ENCODE assay signal across 10 mouse cellular contexts in genomic region chr15:79368861-79369440, GRCm38 (mm10). TPM values are rescaled to one million over a fixed set of nuclear protein-coding genes. Genes with fewer than 3 reads are reported as not detected.
DNase-seq lines count a peak whose midpoint lies in the region; ATAC-seq and TF ChIP-seq lines count a peak whose summit lies in the region.
"Had no signal": no experiment of that assay in that cellular context is flagged by ENCODE, and none has a peak within 500 bp of the region (broad histone marks: within the 10 kb centered on the region; RNA-seq: fewer than 3 reads in every experiment).

No protein-coding gene starts in this region.

- no peaks in the 10 kb centered on the region for H3K27me3 ChIP-seq in kidney, adult 2 months (replicated peaks; ENCODE audit: control insufficient read depth, insufficient read depth, low read length)
- no peaks in the 10 kb centered on the region for H3K27me3 ChIP-seq in embryonic facial prominence, embryonic 12.5 days
- no peaks in the 10 kb centered on the region for H3K27me3 ChIP-seq in hindbrain, embryonic 13.5 days
- H3K27me3 ChIP-seq in lung, embryonic 16.5 days (ENCODE audit: control insufficient read depth, insufficient read depth, low read depth, low read length), result no peaks in the 10 kb centered on the region
- no peaks in the 10 kb centered on the region for H3K27me3 ChIP-seq in cerebellum, adult 2 months (ENCODE audit: control insufficient read depth, insufficient read depth, low read length)
- H3K27me3 ChIP-seq: midbrain, embryonic 13.5 days had no signal

- peak; percentile 48 for DNase-seq in kidney, adult 2 months
- DNase-seq in kidney, postnatal 4 days, result no peak
- no peak for DNase-seq in adrenal gland, adult (ENCODE audit: inconsistent age in 2 of 2, low spot score in 1 of 2)
- DNase-seq in cerebellum, adult 2 months, result no peak
- no peak for DNase-seq in right cerebral cortex, postnatal 25 days
- DNase-seq: cerebellum, postnatal 36 days had no signal

- no peaks in the 10 kb centered on the region for H3K9me3 ChIP-seq in embryonic facial prominence, embryonic 12.5 days
- H3K9me3 ChIP-seq in hindbrain, embryonic 13.5 days, result no peaks in the 10 kb centered on the region
- no peaks in the 10 kb centered on the region for H3K9me3 ChIP-seq in lung, embryonic 16.5 days (ENCODE audit: control insufficient read depth, low read length)
- H3K9me3 ChIP-seq: midbrain, embryonic 13.5 days had no signal

- no peak overlapping the region for H3K4me3 ChIP-seq in kidney, adult 2 months (ENCODE audit: insufficient read depth, low read depth, low read length)
- H3K4me3 ChIP-seq in embryonic facial prominence, embryonic 12.5 days, result no peak overlapping the region
- H3K4me3 ChIP-seq in hindbrain, embryonic 13.5 days, result no peak overlapping the region
- no peak overlapping the region; the same call in 1 of the 2 replicates for H3K4me3 ChIP-seq in lung, embryonic 16.5 days (ENCODE audit: low read length)
- H3K4me3 ChIP-seq in cerebellum, adult 2 months (replicated peaks; ENCODE audit: insufficient read depth, low read depth, low read length), result no peak overlapping the region
- H3K4me3 ChIP-seq: midbrain, embryonic 13.5 days had no signal

- WGBS in kidney, adult 2 months, result 64% methylated on average over 8 of the region's 8 CpGs
- 77% methylated on average over 8 of the region's 8 CpGs for WGBS in embryonic facial prominence, embryonic 12.5 days
- 84% methylated on average over 8 of the region's 8 CpGs for WGBS in hindbrain, embryonic 13.5 days
- 38% methylated on average over 8 of the region's 8 CpGs for WGBS in lung, embryonic 16.5 days
- 83% methylated on average over 8 of the region's 8 CpGs for WGBS in cerebellum, adult 2 months

- H3K27ac ChIP-seq in kidney, adult 2 months (ENCODE audit: insufficient read depth, low read depth, low read length), result peak overlapping the region; percentile 72
- H3K27ac ChIP-seq in embryonic facial prominence, embryonic 12.5 days, result 0 out of 2 replicates have a peak overlapping the region, but pooled peaks have one; percentile 30
- H3K27ac ChIP-seq in hindbrain, embryonic 13.5 days, result peak overlapping the region; percentile 50
- H3K27ac ChIP-seq in lung, embryonic 16.5 days (ENCODE audit: low read length), result peak overlapping the region; percentile 96
- no peak overlapping the region for H3K27ac ChIP-seq in cerebellum, adult 2 months (ENCODE audit: insufficient read depth, low read length)

- no peak overlapping the region for H3K4me2 ChIP-seq in embryonic facial prominence, embryonic 12.5 days (replicated peaks)
- H3K4me2 ChIP-seq in hindbrain, embryonic 13.5 days, result no peak overlapping the region
- H3K4me2 ChIP-seq in lung, embryonic 16.5 days (ENCODE audit: low read depth, low read length), result peak overlapping the region; percentile 35
- H3K4me2 ChIP-seq: midbrain, embryonic 13.5 days had no signal

- no peak for ATAC-seq in embryonic facial prominence, embryonic 12.5 days (ENCODE audit: insufficient number of reproducible peaks, insufficient read depth, low FRiP score, low TSS enrichment)
- no peak for ATAC-seq in hindbrain, embryonic 13.5 days (ENCODE audit: low FRiP score)
- ATAC-seq in lung, embryonic 16.5 days (ENCODE audit: low read depth), result peak; percentile 37

- H3K4me1 ChIP-seq in kidney, adult 2 months (ENCODE audit: control insufficient read depth, insufficient read depth, low read length), result peaks cover 7% of the 10 kb centered on the region
- H3K4me1 ChIP-seq in embryonic facial prominence, embryonic 12.5 days, result peaks cover 5% of the 10 kb centered on the region; the same call in 1 of the 2 replicates
- 0 out of 2 replicates have a peak, but pooled peaks cover 2% of the 10 kb centered on the region for H3K4me1 ChIP-seq in hindbrain, embryonic 13.5 days (replicated peaks)
- peaks cover 26% of the 10 kb centered on the region for H3K4me1 ChIP-seq in lung, embryonic 16.5 days (replicated peaks; ENCODE audit: control insufficient read depth, insufficient read depth, low read length)
- H3K4me1 ChIP-seq in cerebellum, adult 2 months (ENCODE audit: control insufficient read depth, insufficient read depth, low read length), result no peaks in the 10 kb centered on the region
- H3K4me1 ChIP-seq: midbrain, embryonic 13.5 days had no signal

- no peak for TF ChIP-seq POLR2A in kidney, adult 2 months (IDR thresholded peaks at IDR 0.05; ENCODE audit: low read depth, low read length)
- no peak for TF ChIP-seq POLR2A in cerebellum, adult 2 months (IDR thresholded peaks at IDR 0.05; ENCODE audit: borderline replicate concordance, insufficient read depth, low read length)

- H3K9ac ChIP-seq in embryonic facial prominence, embryonic 12.5 days, result no peak overlapping the region
- no peak overlapping the region; the same call in 1 of the 2 replicates for H3K9ac ChIP-seq in hindbrain, embryonic 13.5 days
- H3K9ac ChIP-seq in lung, embryonic 16.5 days (ENCODE audit: low read length), result peak overlapping the region; percentile 51; the same call in 1 of the 2 replicates

- no peak for TF ChIP-seq CTCF in kidney, adult 2 months (conservative IDR thresholded peaks at IDR 0.05; ENCODE audit: insufficient read depth, insufficient read length, low read depth, low read length)
- no peak for TF ChIP-seq CTCF in cerebellum, adult 2 months (IDR thresholded peaks at IDR 0.05; ENCODE audit: borderline replicate concordance, insufficient read depth, low read depth, low read length)

- no peaks in the 10 kb centered on the region for H3K36me3 ChIP-seq in kidney, adult 2 months (ENCODE audit: control insufficient read depth, insufficient read depth, low read length)
- H3K36me3 ChIP-seq in embryonic facial prominence, embryonic 12.5 days, result peaks cover 80% of the 10 kb centered on the region
- peaks cover 84% of the 10 kb centered on the region for H3K36me3 ChIP-seq in hindbrain, embryonic 13.5 days
- peaks cover 17% of the 10 kb centered on the region for H3K36me3 ChIP-seq in lung, embryonic 16.5 days (ENCODE audit: control insufficient read depth, insufficient read depth, low read length)

RNA-seq across cellular contexts. Expression of gene Maff, which starts 22.5 kb away (rescaled TPM):
- polyA plus RNA-seq in kidney, adult 2 months (2012; rRNA removed), result 1.2 and 1.3 TPM in 2 replicates
- polyA plus RNA-seq in embryonic facial prominence, embryonic 12.5 days (2016; fragmentation: Nextera tagmentation; extraction: Ambion mirVana), result 1.8 and 1.9 TPM in 2 replicates
- polyA plus RNA-seq in hindbrain, embryonic 13.5 days (2015; fragmentation: Nextera tagmentation; extraction: Ambion mirVana), result 0.83 and 0.84 TPM in 2 replicates
- 5.2 and 6.5 TPM in 2 replicates for polyA plus RNA-seq in lung, embryonic 16.5 days (2015; fragmentation: Nextera tagmentation; extraction: Ambion mirVana)
- polyA plus RNA-seq in cerebellum, adult 2 months (2012; rRNA removed), result 0.78 and 0.80 TPM in 2 replicates

RNA-seq across cellular contexts. Expression of gene Tmem184b, which starts 34.4 kb away (rescaled TPM):
- polyA plus RNA-seq in kidney, adult 2 months (2012; rRNA removed), result 69.0 and 81.0 TPM in 2 replicates
- 61.7 and 63.1 TPM in 2 replicates for polyA plus RNA-seq in embryonic facial prominence, embryonic 12.5 days (2016; fragmentation: Nextera tagmentation; extraction: Ambion mirVana)
- 37.7 and 39.2 TPM in 2 replicates for polyA plus RNA-seq in hindbrain, embryonic 13.5 days (2015; fragmentation: Nextera tagmentation; extraction: Ambion mirVana)
- 71.1 and 78.2 TPM in 2 replicates for polyA plus RNA-seq in lung, embryonic 16.5 days (2015; fragmentation: Nextera tagmentation; extraction: Ambion mirVana)
- 88.5 and 95.4 TPM in 2 replicates for polyA plus RNA-seq in cerebellum, adult 2 months (2012; rRNA removed)

RNA-seq across cellular contexts. Expression of gene Pla2g6, which starts 40.8 kb away (rescaled TPM):
- 24.6 and 28.7 TPM in 2 replicates for polyA plus RNA-seq in kidney, adult 2 months (2012; rRNA removed)
- 13.3 and 15.4 TPM in 2 replicates for polyA plus RNA-seq in embryonic facial prominence, embryonic 12.5 days (2016; fragmentation: Nextera tagmentation; extraction: Ambion mirVana)
- 34.5 and 35.5 TPM in 2 replicates for polyA plus RNA-seq in hindbrain, embryonic 13.5 days (2015; fragmentation: Nextera tagmentation; extraction: Ambion mirVana)
- 20.1 and 22.4 TPM in 2 replicates for polyA plus RNA-seq in lung, embryonic 16.5 days (2015; fragmentation: Nextera tagmentation; extraction: Ambion mirVana)
- 26.1 and 27.3 TPM in 2 replicates for polyA plus RNA-seq in cerebellum, adult 2 months (2012; rRNA removed)
